Mouse (Mus musculus) heart, embryonic 16.5 days (tissue): Measurements from ENCODE around the gene Vps37b. TPM values are rescaled to one million over a fixed set of nuclear protein-coding genes. Genes with fewer than 3 reads are reported as not detected.
A peak's percentile ranks its signal among the peaks of the same experiment; 100 is the strongest.

ENCODE experiments used
- ATAC-seq: fragments of 200-750 bp; cut with Nextera tagmentation; replicated peaks from 2 replicates; pipeline ENCODE4 v1.8.0; 2017; ENCODE audit warnings: moderate number of reproducible peaks; ENCODE audit not compliant: insufficient read depth, low FRiP score; ENCODE audit errors: extremely low read depth
- H3K27ac ChIP-seq: fragments of 300-500 bp; sonication (generic); 2 replicates; pipeline ENCODE4 v1.5.1; 2014; ENCODE audit warnings: mild to moderate bottlenecking, low read length, control low read depth, moderate library complexity
- H3K27me3 ChIP-seq: fragments of 300-500 bp; sonication (generic); 2 replicates; pipeline ENCODE4 v1.6.1; 2014; ENCODE audit warnings: low read length, mixed read lengths; ENCODE audit not compliant: control insufficient read depth, insufficient read depth
- H3K36me3 ChIP-seq: fragments of 300-500 bp; sonication (generic); 2 replicates; pipeline ENCODE4 v1.6.1; 2014; ENCODE audit not compliant: control insufficient read depth, insufficient read depth
- H3K4me1 ChIP-seq: fragments of 300-500 bp; sonication (generic); 2 replicates; pipeline ENCODE4 v1.6.1; 2014; ENCODE audit warnings: low read length, mixed read lengths; ENCODE audit not compliant: control insufficient read depth, insufficient read depth
- H3K4me2 ChIP-seq: fragments of 300-500 bp; sonication (generic); 2 replicates; pipeline ENCODE4 v1.6.1; 2014; ENCODE audit warnings: low read depth, mild to moderate bottlenecking, control low read depth, low read length
- H3K4me3 ChIP-seq: fragments of 300-500 bp; sonication (generic); 2 replicates; pipeline ENCODE4 v1.5.1; 2014; ENCODE audit warnings: mild to moderate bottlenecking, control low read depth, low read length
- H3K9ac ChIP-seq: fragments of 300-500 bp; sonication (generic); 2 replicates; pipeline ENCODE4 v1.6.1; 2014; ENCODE audit warnings: low read length, control low read depth
- H3K9me3 ChIP-seq: fragments of 300-500 bp; sonication (generic); replicated peaks from 2 replicates; pipeline ENCODE4 v1.6.1; 2016; ENCODE audit warnings: low read length; ENCODE audit not compliant: control insufficient read depth
- WGBS: fragments of 180-500 bp; shearing (Covaris S2); extraction: QIAGEN DNeasy Blood & Tissue Kit; methylation state at CpG from one replicate; pipeline ENCODE4 v1.1.7; 2014; 5-methylcytosine and 5-hydroxymethylcytosine counted together
- polyA plus RNA-seq: library from polyadenylated mRNA; unstranded; fragments of >200 nt; fragmentation: Nextera tagmentation; extraction: Ambion mirVana; gene quantifications from 2 replicates; pipeline ENCODE4 v1.2.1, GENCODE M21; 2015

Vps37b gene
- polyA plus RNA-seq, 1 experiment from 2014 or later: 61.4 TPM

DNA sequence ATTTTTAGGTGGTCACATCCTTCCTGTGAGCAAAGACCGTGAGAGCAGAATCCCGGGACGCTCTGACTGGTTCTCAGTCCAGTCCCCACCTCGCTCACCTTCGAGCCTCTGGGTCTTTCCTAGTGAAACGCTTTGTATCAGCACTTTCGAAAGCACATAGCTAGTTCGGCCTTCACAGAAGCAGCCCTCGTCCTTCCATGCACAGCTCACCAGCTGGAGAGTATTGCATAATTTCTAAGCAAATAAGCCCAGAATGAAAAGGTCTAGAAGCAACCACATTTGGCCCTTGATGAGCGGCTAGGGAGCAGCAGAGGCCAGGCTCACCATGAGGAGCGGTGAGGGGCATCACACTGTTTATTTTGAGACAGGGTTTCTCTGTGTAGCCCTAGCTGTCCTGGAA is 10.9 kb downstream of the Vps37b start:
- WGBS: 85% methylated on average over 11 of the region's 11 CpGs
- Histone ChIP-seq H3K9me3 (no peaks in the 10 kb centered on the region), H3K4me2 (no peak overlapping the region), H3K9ac (no peak overlapping the region), H3K4me1 (peaks cover 66% of the 10 kb centered on the region), H3K27ac (0 out of 2 replicates have a peak overlapping the region, but pooled peaks have one; percentile 15), H3K27me3 (no peaks in the 10 kb centered on the region), H3K36me3 (peaks cover 3% of the 10 kb centered on the region; the same call in 1 of the 2 replicates), H3K4me3 (no peak overlapping the region)
- ATAC-seq: no peak

DNA sequence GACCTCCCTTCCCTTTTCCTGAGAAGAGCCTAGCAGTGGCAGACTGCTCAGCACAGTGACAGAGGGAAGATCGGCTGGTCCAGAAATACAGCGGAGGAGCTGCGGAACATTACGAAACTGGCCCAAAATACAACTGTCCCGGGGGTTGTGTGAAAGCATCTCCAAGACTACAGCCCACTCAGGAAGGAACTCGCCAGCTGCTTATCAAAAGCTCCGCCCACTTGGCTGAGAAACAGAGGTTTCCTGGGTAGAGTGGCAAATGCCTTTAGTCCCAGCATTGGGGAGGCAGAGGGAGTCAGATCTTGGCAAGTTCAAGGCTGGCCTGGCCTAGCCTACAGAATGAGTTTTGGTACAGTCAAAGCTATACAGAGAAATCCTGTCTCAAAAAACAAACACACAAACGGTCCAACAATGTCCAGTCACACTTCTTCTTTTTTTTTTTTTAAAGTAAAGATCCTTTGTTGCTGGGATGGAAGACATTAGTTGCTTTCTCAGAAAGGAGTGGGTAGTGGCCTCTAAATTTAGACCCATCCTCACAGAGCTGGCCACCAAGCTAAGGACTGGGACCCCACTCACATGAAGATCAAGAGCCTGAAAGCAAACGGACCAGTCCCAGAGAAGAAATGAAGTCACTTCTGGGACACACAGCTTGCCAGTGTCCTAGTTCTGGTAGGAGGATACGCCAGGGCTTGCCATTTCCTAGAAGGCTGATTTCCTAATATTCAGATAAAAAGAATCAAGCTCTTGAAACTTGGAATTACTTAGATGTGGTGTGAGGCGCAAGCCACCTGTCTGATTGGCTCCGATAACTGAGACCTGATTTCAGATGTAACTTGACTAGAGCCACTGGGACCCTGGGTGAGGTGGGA is 12.5 kb downstream of the Vps37b start:
- Histone ChIP-seq H3K4me1 (peaks cover 61% of the 10 kb centered on the region), H3K4me2 (peak overlapping the region; percentile 29), H3K9ac (0 out of 2 replicates have a peak overlapping the region, but pooled peaks have one; percentile 20), H3K27me3 (no peaks in the 10 kb centered on the region), H3K36me3 (peaks cover 3% of the 10 kb centered on the region; the same call in 1 of the 2 replicates), H3K9me3 (no peaks in the 10 kb centered on the region), H3K27ac (peak overlapping the region; percentile 68), H3K4me3 (no peak overlapping the region)
- 38% methylated on average over 12 of the region's 12 CpGs for WGBS
- peak; percentile 60 for ATAC-seq

DNA sequence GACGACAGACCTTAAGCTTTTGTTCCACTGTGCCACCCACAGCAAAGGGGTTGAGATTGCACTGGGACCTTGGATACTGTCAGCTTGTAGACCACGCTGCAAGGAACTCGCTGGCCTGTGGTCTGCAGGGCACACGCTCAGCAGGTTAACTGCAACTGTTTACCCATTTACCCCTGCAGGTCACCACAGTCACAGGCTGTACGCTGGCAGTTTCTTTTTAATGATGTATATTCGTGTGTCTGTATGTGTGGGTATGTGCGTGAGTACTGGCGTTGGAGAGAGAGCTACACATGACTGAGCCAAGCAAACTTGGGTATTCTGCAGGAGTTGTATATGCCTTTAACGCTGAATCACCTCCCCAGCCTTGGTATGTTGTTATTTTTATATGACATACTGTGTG is 13.4 kb downstream of the Vps37b start:
- Histone ChIP-seq H3K36me3 (peaks cover 3% of the 10 kb centered on the region; the same call in 1 of the 2 replicates), H3K4me2 (no peak overlapping the region; the same call in 1 of the 2 replicates), H3K4me1 (peaks cover 65% of the 10 kb centered on the region), H3K4me3 (no peak overlapping the region), H3K27me3 (no peaks in the 10 kb centered on the region), H3K27ac (peak overlapping the region; percentile 68; the same call in 1 of the 2 replicates), H3K9me3 (no peaks in the 10 kb centered on the region), H3K9ac (no peak overlapping the region)
- WGBS: 76% methylated on average over 9 of the region's 9 CpGs
- ATAC-seq: no peak

DNA sequence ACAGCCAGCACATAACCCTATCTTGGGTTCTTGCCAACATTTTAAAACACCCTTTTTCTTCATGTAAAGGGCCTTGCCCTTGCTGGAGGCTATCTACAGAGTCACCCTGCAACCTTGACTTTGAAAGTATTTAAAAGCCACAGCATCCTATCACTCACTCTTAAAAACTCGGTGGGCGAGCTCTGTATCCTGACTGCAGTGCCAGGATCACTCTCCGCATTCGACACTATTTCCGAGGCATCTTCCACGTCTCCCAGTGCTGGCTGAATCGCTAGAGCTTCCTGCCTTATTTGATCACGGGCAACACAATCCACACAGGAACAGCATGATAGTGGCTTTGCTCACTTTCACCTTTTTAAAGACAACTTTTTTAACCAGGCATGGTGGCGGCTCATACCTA is 14.1 kb downstream of the Vps37b start:
- no peaks in the 10 kb centered on the region for H3K27me3 ChIP-seq
- H3K4me2 ChIP-seq: peak overlapping the region; percentile 19
- peaks cover 72% of the 10 kb centered on the region for H3K4me1 ChIP-seq
- no peak overlapping the region for H3K4me3 ChIP-seq
- H3K27ac ChIP-seq: peak overlapping the region; percentile 44; the same call in 1 of the 2 replicates
- no peak for ATAC-seq
- no peaks in the 10 kb centered on the region for H3K9me3 ChIP-seq
- 46% methylated on average over 9 of the region's 9 CpGs for WGBS
- H3K9ac ChIP-seq: peak overlapping the region; percentile 49; the same call in 1 of the 2 replicates
- peaks cover 3% of the 10 kb centered on the region; the same call in 1 of the 2 replicates for H3K36me3 ChIP-seq

DNA sequence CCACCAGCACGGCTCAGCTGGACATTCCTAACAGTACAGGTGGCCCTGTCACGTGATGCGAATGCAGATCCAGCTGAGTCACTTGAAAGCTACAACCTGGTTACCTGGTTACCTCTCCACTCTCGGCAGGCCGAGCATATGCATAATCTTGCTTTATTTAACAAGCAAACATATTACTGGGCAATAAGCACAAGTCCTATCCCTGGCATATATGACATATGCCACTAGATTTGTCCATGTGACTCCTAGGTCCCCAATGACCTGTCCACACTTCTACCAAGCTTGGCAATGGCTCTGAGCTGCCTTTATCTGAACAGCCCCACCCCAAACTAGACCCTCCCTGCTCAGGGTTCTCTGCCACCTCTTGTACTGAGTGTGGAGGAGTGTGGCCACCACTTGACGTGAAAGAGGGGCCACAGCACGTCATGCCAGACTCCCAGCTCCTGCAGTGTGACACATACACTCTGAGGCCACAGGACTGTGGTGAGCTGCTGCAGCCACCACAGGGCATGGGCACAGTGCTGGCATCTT is 15.7 kb downstream of the Vps37b start:
- WGBS: 55% methylated on average over 7 of the region's 7 CpGs
- Histone ChIP-seq H3K36me3 (peaks cover 3% of the 10 kb centered on the region; the same call in 1 of the 2 replicates), H3K27ac (peak overlapping the region; percentile 95)

DNA sequence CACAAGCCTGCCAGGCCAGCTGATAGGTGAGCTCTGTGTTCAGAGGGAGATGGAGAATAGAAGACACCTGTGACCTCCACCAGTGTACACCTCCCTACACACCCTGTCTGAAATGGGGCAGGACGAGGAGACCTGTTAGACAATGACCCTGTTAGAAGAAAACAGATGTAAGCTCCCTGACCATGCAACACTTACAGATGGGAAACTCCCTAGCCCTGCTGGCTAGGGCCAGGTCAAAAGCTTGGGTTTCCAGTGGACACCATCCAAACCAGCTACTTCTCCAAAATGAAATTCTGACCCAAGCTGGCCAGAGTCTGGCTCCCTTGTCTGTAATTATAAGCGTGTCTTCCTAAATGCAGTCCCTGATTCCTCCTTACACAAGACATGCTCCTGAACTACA is 16.3 kb downstream of the Vps37b start:
- ATAC-seq: no peak
- no peaks in the 10 kb centered on the region for H3K36me3 ChIP-seq
- peaks cover 94% of the 10 kb centered on the region for H3K4me1 ChIP-seq
- no peak overlapping the region for H3K4me2 ChIP-seq
- no peaks in the 10 kb centered on the region for H3K27me3 ChIP-seq
- H3K4me3 ChIP-seq: no peak overlapping the region
- H3K9me3 ChIP-seq: no peaks in the 10 kb centered on the region
- 0 out of 2 replicates have a peak overlapping the region, but pooled peaks have one; percentile 23 for H3K9ac ChIP-seq
- H3K27ac ChIP-seq: peak overlapping the region; percentile 95
- WGBS: 59% methylated on average over 2 of the region's 2 CpGs

More for the DNA sequence above, 15.7 kb downstream of the Vps37b start:
- H3K27me3 ChIP-seq: no peaks in the 10 kb centered on the region
- no peak overlapping the region for H3K4me2 ChIP-seq
- H3K9ac ChIP-seq: no peak overlapping the region; the same call in 1 of the 2 replicates
- H3K4me3 ChIP-seq: no peak overlapping the region
- no peaks in the 10 kb centered on the region for H3K9me3 ChIP-seq
- ATAC-seq: no peak
- H3K4me1 ChIP-seq: peaks cover 88% of the 10 kb centered on the region

DNA sequence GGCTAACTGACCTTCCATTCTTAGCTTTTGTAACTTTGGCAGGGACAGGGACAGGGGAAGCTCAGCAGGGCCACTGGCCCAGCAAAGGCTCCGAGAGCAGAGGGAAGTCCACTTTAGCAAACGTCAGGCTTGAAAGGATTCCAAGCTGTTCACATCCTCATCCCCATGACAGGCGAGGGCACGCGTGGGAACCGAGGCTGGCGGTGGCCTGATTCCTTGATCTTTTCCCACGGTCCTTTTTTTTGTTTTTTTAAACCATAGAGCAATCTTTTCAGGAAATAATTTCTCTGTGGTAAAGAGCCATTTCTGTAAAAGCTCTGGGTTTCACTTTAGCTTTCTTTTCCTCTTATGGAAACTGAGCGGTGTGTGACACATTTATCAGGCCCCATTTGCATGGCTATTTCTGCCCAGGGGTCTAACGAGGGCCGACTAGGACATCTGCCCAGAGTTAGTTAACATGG is 17.2 kb downstream of the Vps37b start:
- H3K36me3 ChIP-seq: no peaks in the 10 kb centered on the region
- WGBS: 7% methylated on average over 11 of the region's 11 CpGs
- peaks cover 95% of the 10 kb centered on the region for H3K4me1 ChIP-seq
- peak overlapping the region; percentile 62 for H3K9ac ChIP-seq
- peak overlapping the region; percentile 58 for H3K4me2 ChIP-seq
- ATAC-seq: no peak
- H3K27me3 ChIP-seq: no peaks in the 10 kb centered on the region
- H3K4me3 ChIP-seq: peak overlapping the region; percentile 27
- H3K9me3 ChIP-seq: no peaks in the 10 kb centered on the region
- H3K27ac ChIP-seq: peak overlapping the region; percentile 95

DNA sequence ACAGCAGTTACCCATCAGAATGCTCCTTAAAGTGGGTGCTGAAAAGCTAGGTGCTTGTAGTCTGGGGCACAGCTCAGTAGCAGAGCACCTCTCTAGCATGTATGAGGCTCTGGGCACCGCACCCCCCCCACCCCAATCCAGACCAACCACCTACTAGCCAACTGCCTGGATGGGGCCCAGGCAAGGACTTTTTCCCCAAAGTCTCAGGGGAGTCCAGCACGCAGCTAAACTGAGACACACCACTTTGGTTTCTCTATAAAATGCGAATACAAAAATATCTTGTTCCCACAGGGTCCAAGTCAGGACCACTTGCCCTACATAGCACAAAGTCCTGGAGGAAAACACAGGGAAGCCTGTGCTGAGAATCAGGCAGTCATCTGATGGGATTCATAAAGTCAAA is 17.9 kb downstream of the Vps37b start:
- Histone ChIP-seq H3K36me3 (no peaks in the 10 kb centered on the region), H3K9ac (peak overlapping the region; percentile 62), H3K27ac (peak overlapping the region; percentile 95), H3K27me3 (no peaks in the 10 kb centered on the region), H3K4me1 (peaks cover 91% of the 10 kb centered on the region), H3K4me3 (peak overlapping the region; percentile 27), H3K4me2 (peak overlapping the region; percentile 58), H3K9me3 (no peaks in the 10 kb centered on the region)
- ATAC-seq: no peak
- 59% methylated on average over 3 of the region's 3 CpGs for WGBS

DNA sequence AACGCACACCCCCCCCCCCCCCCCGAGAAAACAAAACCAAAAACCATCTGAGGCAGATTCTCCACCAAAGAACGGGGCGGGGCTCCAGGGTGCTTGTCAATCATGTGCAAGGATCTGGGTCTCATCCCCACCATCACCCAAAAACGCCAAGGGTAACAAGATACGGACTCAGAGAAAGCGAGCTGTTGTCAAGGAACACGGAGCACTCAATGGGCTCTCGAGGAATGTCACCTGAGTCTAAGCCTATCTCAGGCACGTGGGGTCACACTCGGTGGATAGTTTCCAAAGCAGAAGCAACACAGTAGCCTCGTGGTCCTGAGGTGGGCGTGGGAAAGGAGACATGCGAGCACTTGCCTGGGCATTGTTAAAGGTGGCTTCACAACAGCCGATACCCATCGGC is 18.3 kb downstream of the Vps37b start:
- no peaks in the 10 kb centered on the region for H3K27me3 ChIP-seq
- ATAC-seq: no peak
- H3K9ac ChIP-seq: no peak overlapping the region; the same call in 1 of the 2 replicates
- H3K4me2 ChIP-seq: peak overlapping the region; percentile 58
- peak overlapping the region; percentile 95 for H3K27ac ChIP-seq
- peaks cover 87% of the 10 kb centered on the region for H3K4me1 ChIP-seq
- H3K4me3 ChIP-seq: no peak overlapping the region
- no peaks in the 10 kb centered on the region for H3K9me3 ChIP-seq
- WGBS: 56% methylated on average over 16 of the region's 16 CpGs
- H3K36me3 ChIP-seq: peaks cover 3% of the 10 kb centered on the region
